Mouse (Mus musculus) liver, adult (tissue): ENCODE results near the gene Cops2.

ENCODE experiments used
- GATA4 ChIP-seq: IDR thresholded peaks from 2 replicates; pipeline ENCODE4 v1.6.1; 2014; ENCODE audit warnings: mild to moderate bottlenecking, low read length; ENCODE audit not compliant: insufficient replicate concordance

Gene Cops2

DNA sequence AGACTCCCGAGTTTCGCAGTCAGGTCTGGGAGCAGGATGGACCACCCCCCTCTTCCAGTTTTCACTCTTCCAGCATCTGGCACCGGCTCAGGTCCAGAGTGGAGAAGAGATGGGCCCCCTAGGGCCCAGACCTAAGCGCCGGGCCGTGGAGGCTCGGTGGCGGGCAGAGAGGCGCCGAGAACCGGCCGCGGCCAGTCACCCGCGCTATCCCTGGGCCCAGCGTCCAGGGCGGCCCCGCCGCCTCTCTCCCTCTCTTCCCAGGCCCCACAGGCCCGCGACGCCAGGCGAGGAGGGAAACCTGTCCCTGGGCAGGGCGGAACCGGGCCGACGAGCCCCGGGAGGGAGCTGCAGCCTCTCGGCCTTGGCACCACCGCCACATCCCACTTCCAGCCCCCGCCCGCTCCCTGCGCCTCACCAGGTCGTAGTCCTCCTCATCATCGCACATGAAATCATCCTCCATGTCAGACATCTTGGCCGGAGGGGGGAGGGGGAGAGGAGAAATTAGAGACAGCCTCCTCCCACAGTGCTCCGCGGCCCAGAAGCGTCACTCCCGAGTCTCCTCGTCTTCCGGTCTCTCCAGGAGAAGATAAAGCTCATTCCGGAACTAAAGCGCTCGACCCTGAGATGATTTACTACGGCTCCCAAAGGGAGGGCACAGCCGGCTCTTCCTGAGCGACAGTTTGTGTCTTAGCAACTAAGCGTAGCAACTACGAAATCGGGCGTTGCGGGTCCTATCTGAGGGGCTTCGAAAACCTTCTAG, at the start of gene Cops2, which contains the start of gene Galk2:
Gene Cops2 (minus strand): TSS at position 619 of the 760 bp plus-strand sequence.
Gene Galk2 (plus strand): TSS at position 589 of the 760 bp plus-strand sequence.
- TF ChIP-seq GATA4: peak; percentile 97

DNA sequence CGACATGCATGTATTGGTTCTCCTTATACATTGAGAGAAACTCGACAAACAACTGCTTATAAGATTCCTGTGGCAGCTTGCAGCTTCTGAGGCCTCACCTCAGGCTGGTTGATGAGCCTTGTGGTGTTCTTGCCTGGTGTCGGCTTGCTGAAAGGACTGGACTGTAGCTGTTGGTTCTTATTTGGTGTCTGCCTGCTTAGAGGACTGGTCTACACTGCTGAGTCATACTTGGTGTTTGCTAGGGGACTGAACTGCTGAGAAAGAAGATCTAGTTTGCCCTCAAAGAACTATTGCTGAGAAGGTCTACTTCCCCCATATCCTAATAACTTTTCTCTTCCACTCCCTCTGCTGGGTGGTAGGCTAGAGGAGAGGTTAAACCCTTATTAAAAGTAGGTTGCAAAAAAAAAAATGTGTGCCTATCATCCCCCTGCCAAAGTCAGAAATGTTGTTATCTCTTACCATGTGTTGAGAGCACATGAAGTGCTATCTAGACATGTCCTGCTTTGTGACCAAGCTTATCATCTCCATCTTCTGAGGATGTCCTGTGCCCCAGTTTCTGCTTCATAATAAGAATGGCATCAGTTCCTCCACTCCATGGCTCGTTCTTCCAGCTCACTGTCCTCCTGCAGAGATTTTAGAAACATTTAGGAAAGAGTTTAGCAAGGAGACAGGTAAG, 48.8 kb upstream of the Cops2 start:
- no peak for TF ChIP-seq GATA4

DNA sequence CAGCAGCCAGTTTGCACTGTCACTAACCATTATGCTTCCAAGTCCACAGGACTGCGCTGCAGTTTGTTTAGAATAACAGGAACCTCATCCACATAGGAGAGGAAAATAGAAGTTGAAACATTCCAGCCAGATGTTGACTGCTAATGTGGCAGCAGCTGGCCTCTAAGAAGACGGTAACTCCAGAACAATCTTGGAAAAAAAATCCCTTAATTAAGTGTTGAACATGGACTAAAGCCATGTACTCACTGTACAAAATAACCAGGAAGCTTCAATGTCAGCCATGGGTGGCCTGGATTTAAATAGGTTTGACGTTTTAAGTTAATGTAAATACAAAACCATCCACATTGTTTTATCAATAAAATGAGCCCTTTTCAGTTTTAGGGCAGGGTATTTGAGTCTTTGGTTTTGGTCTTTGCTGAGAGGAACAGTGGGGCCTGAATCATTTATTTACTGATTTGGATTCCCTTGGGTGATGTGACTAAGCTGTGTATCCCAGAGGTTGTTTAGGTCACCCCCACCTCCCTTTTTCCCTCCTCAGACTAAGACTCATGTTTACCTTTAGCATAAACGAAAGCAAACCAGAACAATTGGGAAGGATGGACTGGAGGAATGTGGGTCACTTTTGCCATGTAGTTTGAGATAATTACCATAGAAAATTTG, 47.6 kb upstream of the Cops2 start:
- TF ChIP-seq GATA4: no peak

DNA sequence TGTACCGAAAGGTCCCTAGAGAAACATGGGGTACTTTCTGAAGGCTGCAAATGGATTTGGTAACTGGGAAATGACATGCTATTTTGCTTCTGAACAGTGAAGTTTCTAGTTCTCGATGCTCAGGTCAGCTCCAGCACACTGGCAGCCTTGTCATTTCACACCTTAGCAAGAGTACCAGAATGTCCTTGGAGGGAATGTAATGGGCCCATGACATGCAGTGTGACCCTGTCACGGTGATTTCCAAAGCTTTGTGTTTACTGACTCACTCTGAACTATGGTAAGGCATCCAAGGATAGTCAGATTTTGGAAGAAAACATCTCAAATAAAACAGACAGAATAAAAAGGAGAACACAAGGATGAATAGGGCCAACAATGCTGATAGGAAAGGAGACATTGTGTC, 42.5 kb upstream of the Cops2 start:
- no peak for TF ChIP-seq GATA4

DNA sequence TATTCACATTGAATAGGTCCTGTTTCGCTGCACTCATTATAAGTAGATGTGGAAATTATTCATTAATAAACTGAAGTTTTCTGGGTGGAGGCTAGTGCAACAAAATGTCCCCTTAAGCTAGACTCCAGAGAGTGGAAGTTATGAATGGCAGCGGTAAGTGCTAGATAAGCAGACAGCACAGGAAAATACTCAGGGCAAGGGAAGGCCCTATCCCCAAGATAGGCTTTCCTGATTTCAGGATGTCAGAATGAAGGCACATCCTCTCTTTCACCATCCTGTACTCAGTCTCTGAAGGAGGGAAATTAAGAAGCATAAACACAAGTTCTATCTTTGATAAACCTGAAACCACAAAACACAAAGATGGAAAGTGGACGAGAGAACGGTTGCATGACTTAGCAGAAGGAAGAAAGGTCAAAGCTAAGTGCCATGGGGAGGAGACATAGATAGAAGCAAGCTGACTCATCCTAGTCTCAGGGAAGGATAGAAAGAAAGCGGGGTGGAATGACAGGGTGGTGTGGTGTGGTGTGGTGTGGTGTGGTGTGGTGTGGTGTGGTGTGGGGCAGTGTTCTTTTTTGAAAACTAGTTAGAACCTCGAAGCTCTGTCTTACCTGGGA, 42.0 kb upstream of the Cops2 start:
- no peak for TF ChIP-seq GATA4

DNA sequence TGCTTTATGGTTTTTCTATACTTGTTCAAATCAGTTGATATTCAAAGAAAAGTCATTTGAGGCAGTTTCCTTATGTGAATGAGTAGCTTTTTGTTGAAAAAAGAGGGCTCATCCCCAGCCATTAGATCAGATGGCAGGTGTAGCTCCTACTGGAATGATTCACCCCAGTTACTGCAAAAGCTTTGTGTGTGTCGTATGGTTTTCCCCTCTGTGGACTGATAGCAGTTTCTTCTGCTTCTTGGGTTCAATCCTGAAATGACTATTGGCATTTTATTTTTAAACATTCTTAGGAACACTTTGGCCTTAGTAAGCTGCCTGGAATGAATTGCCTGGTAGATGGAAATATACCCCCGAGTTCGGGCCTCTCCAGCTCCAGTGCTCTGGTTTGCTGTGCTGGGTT, 37.4 kb upstream of the Cops2 start:
- no peak for TF ChIP-seq GATA4

DNA sequence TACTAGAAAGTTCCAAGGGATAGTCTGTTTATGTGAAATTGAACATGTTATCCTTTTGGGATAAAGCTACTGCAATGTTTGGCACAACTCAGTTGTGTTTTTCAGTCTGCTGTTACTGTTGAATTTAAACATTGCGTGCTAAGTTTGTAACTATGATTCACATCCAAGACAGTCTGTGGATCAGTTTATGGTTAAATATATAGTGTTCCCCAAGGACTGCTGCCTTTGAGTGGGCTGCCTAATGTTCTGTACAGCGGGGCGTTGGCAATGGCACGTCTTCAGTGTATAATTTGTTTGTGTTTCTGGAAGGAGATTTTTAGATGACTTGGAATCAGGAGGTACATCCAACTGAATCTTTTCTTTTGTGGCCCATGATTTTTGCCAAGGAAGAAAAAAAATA, 36.2 kb upstream of the Cops2 start:
- TF ChIP-seq GATA4: no peak

DNA sequence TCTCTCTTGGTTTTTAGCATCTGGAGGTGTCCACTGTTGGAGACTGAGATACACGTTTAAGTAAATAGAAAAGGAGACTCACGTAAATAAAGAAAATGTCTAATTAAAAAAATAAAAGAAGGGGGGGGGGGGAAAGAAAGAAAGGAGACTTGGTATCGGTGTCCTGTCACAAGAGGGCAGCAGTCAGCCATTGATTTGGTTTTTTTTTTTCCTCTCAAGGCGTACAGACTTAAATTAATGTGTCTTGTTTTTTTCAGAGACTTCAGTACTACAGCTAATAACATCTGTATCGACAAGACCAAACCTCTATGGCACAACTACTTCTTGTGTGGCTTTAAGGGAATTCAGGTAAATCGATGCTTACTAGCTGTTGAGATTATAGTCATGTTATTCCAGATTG, 34.2 kb upstream of the Cops2 start:
- TF ChIP-seq GATA4: no peak

DNA sequence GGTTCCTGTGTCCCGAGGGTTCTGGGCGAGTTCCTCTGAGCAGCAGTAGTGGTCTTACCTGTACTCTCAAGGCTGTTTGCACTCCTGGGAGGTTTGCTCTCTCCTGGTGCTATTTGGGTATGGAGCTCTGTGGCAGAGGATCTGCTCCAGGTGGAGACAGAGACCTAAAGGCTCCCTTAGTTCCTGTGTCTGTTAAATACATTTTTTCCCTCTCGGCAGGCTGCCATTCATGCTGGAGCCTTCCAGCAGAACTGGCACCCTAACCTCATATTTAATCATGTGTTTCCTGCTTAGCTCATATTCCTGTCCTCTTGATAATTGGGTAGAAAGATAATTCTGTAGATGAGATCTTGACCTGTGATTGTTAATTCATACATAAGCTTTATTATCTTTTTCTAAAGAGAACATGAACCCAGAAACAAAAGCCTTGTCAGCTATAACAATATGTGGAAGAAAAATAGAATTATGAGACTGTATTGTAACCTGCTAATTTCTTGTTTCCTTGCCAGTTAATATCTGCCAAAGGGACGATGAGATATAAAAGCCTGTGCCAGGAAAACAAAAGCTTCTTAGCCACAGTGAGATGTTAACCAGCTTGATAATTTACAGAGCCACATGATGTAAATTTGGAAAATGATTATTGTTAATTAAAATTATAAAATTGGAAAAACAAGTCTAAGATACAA, 27.1 kb upstream of the Cops2 start:
- no peak for TF ChIP-seq GATA4

DNA sequence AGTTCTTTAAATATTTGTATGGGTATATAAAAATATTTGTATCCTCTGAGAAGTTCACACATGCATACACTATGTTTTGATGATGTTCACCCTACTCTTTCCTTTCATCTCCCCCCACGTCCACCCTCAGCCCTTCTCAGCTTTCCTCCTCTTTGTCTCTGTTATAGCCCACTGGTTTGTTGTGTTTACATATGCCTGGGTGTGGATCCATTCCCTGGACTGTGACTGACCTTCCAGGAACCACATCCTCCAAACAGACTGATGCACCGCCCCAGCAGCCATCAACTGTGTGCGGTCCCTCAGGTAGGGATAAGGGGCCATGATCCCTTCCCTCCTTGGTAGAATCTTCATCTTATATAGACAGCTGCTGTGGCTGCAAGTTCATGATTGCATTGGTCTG, 11.2 kb upstream of the Cops2 start:
- TF ChIP-seq GATA4: no peak

DNA sequence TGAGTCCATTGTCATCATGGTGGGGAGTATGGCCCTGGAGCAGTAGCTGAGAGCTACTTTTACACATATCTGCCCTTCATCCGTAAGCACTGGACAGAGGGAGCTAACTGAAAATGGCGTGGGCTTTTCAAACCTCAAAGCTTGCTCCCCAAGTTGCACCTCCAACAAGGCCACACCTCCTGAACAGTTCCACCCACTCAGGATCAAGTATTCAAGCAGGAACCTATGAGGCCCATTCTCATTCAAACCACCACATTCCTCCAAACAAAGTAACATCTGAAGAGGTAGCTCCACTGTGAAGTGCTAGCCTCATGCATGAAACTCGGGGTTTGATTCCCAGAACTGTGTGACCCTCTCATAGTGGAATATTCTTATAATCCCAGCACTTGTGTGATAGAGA, 9.4 kb upstream of the Cops2 start:
- TF ChIP-seq GATA4: no peak

DNA sequence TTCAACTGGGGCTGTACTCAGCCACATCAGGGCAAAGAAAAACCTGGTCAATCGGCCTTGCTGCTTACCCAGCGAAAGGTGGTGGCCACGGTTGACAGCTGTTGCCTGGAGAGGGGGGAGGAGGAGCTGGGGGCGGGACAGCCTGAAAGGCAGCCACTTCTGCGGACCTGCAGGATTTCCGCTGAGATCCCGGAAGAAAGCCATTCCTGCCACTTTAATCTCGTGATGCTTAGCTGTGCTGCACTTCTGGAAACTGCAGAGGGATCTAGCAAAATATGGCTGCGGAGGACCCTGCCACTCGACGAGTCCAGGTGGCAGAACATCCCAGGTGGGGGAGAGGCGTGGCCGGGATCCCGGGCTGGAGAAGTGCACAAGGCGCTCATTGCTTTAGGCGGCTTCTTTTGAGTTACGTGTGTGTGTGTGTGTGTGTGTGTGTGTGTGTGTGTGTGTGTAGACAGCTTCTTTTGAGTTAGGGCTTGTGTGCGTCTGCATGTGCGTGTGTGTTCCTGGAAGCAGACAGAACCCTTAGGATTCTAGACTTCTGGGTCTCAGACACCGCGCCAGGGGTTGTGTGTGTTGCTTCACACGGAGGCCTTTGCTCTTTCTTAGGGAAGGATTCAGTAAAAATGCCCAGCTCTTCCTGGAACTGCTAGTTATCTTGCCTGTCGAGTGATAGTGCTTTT, 7.3 kb upstream of the Cops2 start:
- peak; percentile 7; the same call in 1 of the 2 replicates for TF ChIP-seq GATA4

DNA sequence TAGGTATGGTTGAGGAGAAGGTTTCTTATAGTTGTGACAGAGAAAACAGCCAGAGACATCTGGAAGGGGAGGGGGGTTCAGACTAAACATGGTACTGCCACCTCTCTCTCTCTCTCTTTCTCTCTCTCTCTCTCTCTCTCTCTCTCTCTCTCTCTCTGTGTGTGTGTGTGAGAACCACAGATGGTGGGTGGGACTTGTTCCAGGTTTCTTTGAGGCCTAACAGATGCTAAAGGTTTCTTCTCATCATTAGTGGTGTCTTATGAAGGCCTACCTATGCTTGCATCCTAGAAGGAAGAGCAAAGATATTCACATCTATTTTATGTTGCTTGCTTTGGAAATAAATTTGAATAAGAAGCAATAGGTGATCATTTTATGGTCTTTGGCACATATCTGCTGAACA, 6.6 kb upstream of the Cops2 start:
- no peak for TF ChIP-seq GATA4

DNA sequence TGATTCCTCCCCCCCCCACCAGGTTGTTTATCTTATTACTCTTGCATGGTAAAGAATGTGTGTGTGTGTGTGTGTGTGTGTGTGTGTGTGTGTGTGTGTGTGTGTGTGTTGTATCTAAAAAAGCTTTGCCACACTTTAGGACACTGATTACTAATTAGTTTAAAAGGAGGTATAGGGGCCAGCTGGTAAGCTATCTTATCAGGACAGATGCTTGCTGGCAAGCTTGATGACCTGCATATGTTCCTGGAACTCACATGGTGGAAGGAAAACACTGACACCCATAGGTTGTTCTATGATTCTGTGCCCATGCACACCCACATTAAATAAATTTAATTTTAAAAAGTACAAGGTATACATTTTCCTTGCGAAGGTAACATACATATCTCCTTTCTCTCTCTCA, 5.6 kb upstream of the Cops2 start:
- TF ChIP-seq GATA4: no peak

DNA sequence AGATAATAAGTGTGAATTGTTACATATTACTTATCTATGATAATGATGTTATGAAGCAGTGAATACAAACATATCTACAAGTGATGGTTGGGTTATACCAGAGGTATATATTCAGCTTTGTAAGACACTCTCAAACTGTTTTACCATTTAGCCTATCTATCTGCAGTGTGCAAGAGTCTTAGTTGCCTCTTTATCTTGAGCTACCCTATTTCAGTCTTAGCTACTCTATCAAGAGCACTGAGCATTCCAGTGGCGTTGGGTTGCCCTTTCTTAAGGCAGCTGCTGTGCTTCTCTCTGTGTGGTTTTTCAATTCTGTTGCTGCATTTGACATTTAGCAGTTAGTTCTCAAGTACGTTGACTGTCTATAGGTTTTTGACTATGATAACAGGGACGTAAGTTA, 4.9 kb upstream of the Cops2 start:
- TF ChIP-seq GATA4: no peak

DNA sequence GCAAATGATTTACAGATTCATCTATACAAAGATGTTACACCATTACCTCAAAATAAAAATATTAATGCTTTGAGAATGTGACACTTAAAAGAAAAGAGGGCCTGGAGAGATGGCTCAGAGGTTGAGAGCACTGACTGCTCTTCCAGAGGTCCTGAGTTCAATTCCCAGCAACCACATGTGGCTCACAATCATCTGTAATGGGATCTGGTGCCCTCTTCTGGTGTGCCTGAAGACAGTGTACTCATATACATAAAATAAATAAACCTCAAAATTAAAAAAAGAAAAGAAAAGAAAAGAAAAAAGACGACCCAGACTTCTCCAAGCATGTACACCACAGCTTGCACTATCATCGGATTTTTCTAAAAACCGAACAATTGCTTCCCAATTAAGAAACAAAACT, 1.2 kb downstream of the Cops2 start:
- TF ChIP-seq GATA4: no peak
